Mouse (Mus musculus) midbrain, embryonic 11.5 days (tissue): ENCODE data around the gene Snx25. TPM values are rescaled to one million over a fixed set of nuclear protein-coding genes. Genes with fewer than 3 reads are reported as not detected.

Experiments used
- ATAC-seq: fragments of 200-750 bp; cut with Nextera tagmentation; 2 replicates; pipeline ENCODE4 v1.8.0; 2017; ENCODE audit warnings: moderate TSS enrichment, moderate library complexity; ENCODE audit not compliant: low FRiP score
- DNase-seq: peaks from one replicate; pipeline ENCODE4 v3.0.0; 2015; ENCODE audit warnings: low spot score; ENCODE audit errors: missing footprints
- H3K27ac ChIP-seq: fragments of 300-500 bp; sonication (generic); 2 replicates; pipeline ENCODE4 v1.5.1; 2014; ENCODE audit warnings: low read depth, low read length
- H3K27me3 ChIP-seq: fragments of 300-500 bp; sonication (generic); 2 replicates; pipeline ENCODE4 v1.6.1; 2014; ENCODE audit warnings: mild to moderate bottlenecking, low read length, moderate library complexity, mixed read lengths; ENCODE audit not compliant: control insufficient read depth, insufficient read depth
- H3K36me3 ChIP-seq: fragments of 300-500 bp; sonication (generic); 2 replicates; pipeline ENCODE4 v1.6.1; 2014; ENCODE audit warnings: mild to moderate bottlenecking, low read length, moderate library complexity, mixed read lengths; ENCODE audit not compliant: control insufficient read depth, insufficient read depth
- H3K4me1 ChIP-seq: fragments of 300-500 bp; sonication (generic); 2 replicates; pipeline ENCODE4 v1.6.1; 2014; ENCODE audit warnings: low read length; ENCODE audit not compliant: control insufficient read depth, insufficient read depth
- H3K4me2 ChIP-seq: fragments of 300-500 bp; sonication (generic); 2 replicates; pipeline ENCODE4 v1.6.1; 2014; ENCODE audit warnings: mild to moderate bottlenecking, moderate library complexity
- H3K4me3 ChIP-seq: fragments of 300-500 bp; sonication (generic); 2 replicates; pipeline ENCODE4 v1.5.1; 2014; ENCODE audit warnings: low read depth, low read length
- H3K9ac ChIP-seq: fragments of 300-500 bp; sonication (generic); 2 replicates; pipeline ENCODE4 v1.6.1; 2014; ENCODE audit warnings: low read length
- H3K9me3 ChIP-seq: fragments of 300-500 bp; sonication (generic); 2 replicates; pipeline ENCODE4 v1.6.1; 2016; ENCODE audit warnings: low read length; ENCODE audit not compliant: control insufficient read depth
- WGBS: fragments of 180-500 bp; shearing (Covaris S2); extraction: QIAGEN DNeasy Blood & Tissue Kit; methylation state at CpG from one replicate; pipeline ENCODE4 v1.1.7; 2014; 5-methylcytosine and 5-hydroxymethylcytosine counted together
- polyA plus RNA-seq: library from polyadenylated mRNA; unstranded; fragments of >200 nt; fragmentation: Nextera tagmentation; extraction: Ambion mirVana; gene quantifications from 2 replicates; pipeline ENCODE4 v1.2.1, GENCODE M21; 2014

The Snx25 gene
- polyA plus RNA-seq: 5.9 and 7.1 TPM in 2 replicates

DNA sequence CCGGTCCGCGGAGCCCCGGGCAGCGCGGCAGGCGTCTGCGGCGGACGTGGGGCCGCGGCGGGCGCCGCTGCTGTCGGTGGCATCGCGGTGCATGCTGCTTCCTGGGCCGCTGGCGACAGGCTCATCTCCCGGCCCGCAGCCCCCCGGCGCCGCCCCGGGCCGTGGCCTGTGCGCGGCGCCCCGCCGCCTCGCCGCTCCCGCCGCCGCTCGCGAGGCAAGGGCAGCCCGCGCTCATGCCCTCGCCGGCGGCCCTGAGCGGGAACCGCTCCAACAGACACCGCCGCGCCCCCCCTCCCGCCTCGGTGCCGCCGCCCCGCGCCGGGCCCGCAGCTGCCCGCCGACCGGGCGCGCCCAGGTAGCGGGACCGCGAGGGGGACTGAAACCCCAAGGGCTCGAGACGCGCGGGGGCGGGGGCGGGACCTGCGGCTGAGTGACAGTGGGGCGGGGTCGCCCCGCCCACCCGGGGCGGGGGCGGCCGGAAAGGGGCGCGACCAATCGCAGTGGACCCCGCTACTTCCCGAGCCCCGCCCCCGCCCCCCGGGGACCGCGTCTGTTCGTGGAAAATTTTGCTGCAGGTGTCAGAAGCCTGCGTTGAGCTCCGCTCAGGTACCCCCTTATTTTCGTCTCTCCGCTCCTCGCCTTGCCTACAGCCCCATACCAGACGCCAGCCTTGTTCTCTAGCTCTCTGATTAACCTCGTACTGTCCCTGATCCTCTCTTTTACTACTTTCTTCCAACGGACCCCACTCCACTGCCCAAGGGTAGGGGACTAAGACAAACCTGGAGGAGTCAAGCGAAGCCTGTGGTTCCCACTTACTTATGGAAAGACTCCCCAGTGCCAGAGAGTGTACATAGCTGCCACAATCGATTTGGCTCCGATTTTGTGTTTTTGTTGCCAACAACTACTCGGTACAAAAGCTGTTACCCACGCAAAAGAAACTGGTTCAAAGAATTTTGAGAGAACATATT is at the start of gene Snx25:
Snx25 (minus strand) TSS at position 96 of the 968 bp plus-strand sequence.
- peaks cover 9% of the 10 kb centered on the region for H3K4me1 ChIP-seq
- ATAC-seq (peak; percentile 90), DNase-seq (peak; percentile 98)
- H3K9ac ChIP-seq: peak within 1 kb of the TSS; percentile 79
- WGBS: 3% methylated on average over 79 of the region's 103 CpGs
- peaks cover 9% of the 10 kb centered on the region for H3K27me3 ChIP-seq
- peak within 1 kb of the TSS; percentile 89 for H3K4me3 ChIP-seq
- H3K9me3 ChIP-seq: no peaks in the 10 kb centered on the region
- H3K4me2 ChIP-seq: peak within 1 kb of the TSS; percentile 92
- H3K27ac ChIP-seq: no peak within 1 kb of the TSS
- no peaks in the 10 kb centered on the region for H3K36me3 ChIP-seq

DNA sequence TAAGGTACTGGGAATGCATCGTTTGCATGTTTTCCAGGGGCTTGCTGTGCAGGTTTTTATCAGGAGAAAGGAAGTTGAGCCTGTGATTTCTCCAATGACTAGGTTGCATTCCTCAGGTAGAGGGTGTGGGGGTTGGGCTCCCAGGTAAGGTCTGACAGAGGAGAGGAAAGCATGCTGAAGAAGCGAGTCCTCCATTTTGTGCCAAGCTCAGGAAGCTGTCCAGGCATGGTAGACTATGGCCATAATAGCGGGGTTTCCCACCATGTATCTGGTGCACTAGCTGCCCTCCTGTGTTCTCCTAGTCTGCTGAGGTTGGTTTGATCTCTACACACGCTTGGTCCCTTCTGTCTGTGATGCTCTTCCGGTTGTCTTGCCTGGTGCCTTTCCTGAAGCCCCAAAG is 45.7 kb upstream of the Snx25 start:
- H3K9me3 ChIP-seq: no peaks in the 10 kb centered on the region
- no peaks in the 10 kb centered on the region for H3K4me1 ChIP-seq
- ATAC-seq (no peak), DNase-seq (no peak)
- H3K4me3 ChIP-seq: no peak overlapping the region
- H3K27ac ChIP-seq: no peak overlapping the region
- H3K4me2 ChIP-seq: no peak overlapping the region
- H3K36me3 ChIP-seq: no peaks in the 10 kb centered on the region
- H3K9ac ChIP-seq: no peak overlapping the region
- WGBS: 91% methylated on average over 5 of the region's 5 CpGs
- no peaks in the 10 kb centered on the region for H3K27me3 ChIP-seq

DNA sequence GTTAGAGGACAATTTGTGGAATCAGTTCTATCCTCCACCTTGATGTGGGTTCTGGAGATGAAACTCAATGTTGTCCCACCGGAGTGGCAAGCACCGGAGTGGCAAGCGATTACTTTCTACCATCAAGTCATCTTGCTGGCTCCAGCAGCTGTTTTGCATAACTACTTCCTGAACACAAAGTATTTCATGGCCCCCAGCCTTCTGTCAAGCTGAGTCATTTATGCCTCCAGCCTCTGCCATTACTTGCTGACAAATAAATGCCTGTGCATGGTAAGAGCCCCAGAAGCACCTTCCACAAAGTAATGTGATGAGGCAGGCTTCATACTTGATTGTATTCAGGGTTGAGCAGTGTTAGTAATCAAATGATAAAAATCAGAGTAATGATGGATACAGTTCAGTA is 44.9 kb upstream of the Snx25 start:
- H3K27ac ChIP-seq: no peak overlapping the region
- ATAC-seq: no peak
- no peak overlapping the region for H3K4me2 ChIP-seq
- H3K9me3 ChIP-seq: no peaks in the 10 kb centered on the region
- H3K4me3 ChIP-seq: no peak overlapping the region
- no peak overlapping the region for H3K9ac ChIP-seq
- no peaks in the 10 kb centered on the region for H3K36me3 ChIP-seq
- no peaks in the 10 kb centered on the region for H3K27me3 ChIP-seq
- no peak for DNase-seq
- WGBS: 94% methylated on average over 3 of the region's 3 CpGs
- H3K4me1 ChIP-seq: no peaks in the 10 kb centered on the region

DNA sequence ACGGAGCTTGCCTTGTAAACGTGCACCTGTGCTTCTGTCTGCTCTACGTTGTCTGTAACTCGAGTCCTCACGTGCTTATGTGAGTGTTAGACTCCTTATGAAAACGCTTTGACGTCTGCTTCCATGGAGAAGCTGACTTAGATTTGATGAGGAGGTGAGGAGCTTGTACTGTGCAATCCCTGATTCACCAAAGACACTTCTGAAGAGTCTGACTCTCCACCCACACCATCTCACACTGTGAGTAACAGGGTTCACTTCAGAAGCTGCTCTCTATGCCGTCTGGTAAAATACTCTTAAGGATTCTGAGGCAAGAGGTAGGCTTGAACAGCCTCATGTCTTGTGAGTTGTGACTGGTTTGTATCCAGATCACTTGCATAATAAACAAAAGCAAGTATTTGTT is 41.1 kb upstream of the Snx25 start:
- Histone ChIP-seq H3K36me3 (no peaks in the 10 kb centered on the region), H3K9ac (no peak overlapping the region), H3K4me3 (no peak overlapping the region), H3K9me3 (no peaks in the 10 kb centered on the region), H3K27ac (no peak overlapping the region), H3K4me1 (no peaks in the 10 kb centered on the region), H3K4me2 (no peak overlapping the region), H3K27me3 (no peaks in the 10 kb centered on the region)
- 91% methylated on average over 8 of the region's 8 CpGs for WGBS
- ATAC-seq (no peak), DNase-seq (no peak)

DNA sequence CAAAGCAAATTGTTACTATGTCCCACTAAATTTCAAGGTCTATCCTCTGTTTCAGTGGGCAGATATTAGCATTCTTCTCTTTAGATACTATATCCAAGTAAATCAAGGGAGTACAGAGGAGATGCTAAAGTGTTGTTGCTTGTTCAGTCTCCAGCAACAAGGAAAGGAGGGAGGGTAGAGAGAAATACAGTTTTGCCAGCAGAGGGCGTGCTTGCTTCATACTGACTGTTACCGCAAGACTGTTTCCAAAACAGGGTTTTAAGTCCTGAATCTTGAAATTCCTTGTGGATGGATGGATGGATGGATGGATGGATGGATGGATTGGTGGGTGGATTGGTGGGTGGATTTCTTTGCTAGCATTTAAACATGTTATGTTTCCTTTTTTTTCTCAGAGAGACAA is 33.4 kb upstream of the Snx25 start:
- no peaks in the 10 kb centered on the region for H3K9me3 ChIP-seq
- DNase-seq: peak; percentile 92
- ATAC-seq: no peak
- H3K27ac ChIP-seq: no peak overlapping the region
- H3K9ac ChIP-seq: no peak overlapping the region
- no peak overlapping the region for H3K4me2 ChIP-seq
- no peaks in the 10 kb centered on the region for H3K36me3 ChIP-seq
- H3K4me3 ChIP-seq: no peak overlapping the region
- WGBS: 9% methylated on average over 2 of the region's 2 CpGs
- no peaks in the 10 kb centered on the region for H3K4me1 ChIP-seq
- no peaks in the 10 kb centered on the region for H3K27me3 ChIP-seq

DNA sequence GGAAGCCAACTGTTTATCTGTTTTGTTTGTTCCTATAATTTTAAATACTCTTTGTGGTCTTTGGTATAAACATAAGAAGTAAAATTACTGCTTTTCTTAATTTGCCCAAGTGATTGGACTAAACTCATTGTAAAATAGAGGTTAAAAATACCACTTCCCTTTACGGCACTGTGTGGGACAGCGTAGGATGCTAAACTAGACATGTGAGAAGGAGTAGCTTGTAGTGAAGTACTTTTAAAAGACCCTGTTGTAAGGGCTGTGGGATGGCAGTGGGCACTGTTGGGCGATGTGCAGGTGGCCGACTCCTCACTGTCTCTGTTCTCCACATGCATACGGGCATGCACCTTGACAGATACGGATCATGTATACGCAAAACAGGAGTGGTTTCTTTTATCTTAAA is 28.2 kb upstream of the Snx25 start:
- 94% methylated on average over 7 of the region's 7 CpGs for WGBS

DNA sequence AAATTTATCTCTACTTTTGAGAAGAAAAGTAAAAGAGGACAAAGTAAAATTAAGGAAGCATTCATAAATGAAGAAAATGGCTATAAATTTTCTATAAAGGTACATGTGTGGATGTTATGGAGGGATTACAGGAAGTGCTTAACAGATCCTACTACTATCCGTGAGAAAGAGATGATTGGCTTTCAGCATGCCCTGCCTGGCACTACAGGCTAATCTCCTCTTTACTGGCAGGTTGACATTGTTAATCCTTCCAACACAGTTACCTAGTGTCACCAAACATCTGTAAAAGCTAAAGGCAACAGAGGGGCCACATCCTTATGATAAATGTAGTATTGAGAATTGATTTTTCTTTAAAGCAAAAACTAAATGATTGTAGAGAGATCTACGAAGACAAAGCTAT is 21.7 kb upstream of the Snx25 start:
- DNase-seq (no peak), ATAC-seq (no peak)
- no peak overlapping the region for H3K4me3 ChIP-seq
- WGBS: 78% methylated on average over 2 of the region's 2 CpGs
- H3K9me3 ChIP-seq: no peaks in the 10 kb centered on the region
- no peaks in the 10 kb centered on the region for H3K27me3 ChIP-seq
- H3K4me1 ChIP-seq: no peaks in the 10 kb centered on the region
- H3K27ac ChIP-seq: no peak overlapping the region
- H3K36me3 ChIP-seq: 0 out of 2 replicates have a peak, but pooled peaks cover 2% of the 10 kb centered on the region
- H3K4me2 ChIP-seq: no peak overlapping the region
- H3K9ac ChIP-seq: no peak overlapping the region

More for the DNA sequence above, 28.2 kb upstream of the Snx25 start:
- H3K4me2 ChIP-seq: no peak overlapping the region
- DNase-seq (no peak), ATAC-seq (no peak)
- H3K4me3 ChIP-seq: no peak overlapping the region
- H3K4me1 ChIP-seq: no peaks in the 10 kb centered on the region
- H3K27me3 ChIP-seq: no peaks in the 10 kb centered on the region
- no peak overlapping the region for H3K9ac ChIP-seq
- no peak overlapping the region for H3K27ac ChIP-seq
- no peaks in the 10 kb centered on the region for H3K9me3 ChIP-seq
- no peaks in the 10 kb centered on the region for H3K36me3 ChIP-seq

DNA sequence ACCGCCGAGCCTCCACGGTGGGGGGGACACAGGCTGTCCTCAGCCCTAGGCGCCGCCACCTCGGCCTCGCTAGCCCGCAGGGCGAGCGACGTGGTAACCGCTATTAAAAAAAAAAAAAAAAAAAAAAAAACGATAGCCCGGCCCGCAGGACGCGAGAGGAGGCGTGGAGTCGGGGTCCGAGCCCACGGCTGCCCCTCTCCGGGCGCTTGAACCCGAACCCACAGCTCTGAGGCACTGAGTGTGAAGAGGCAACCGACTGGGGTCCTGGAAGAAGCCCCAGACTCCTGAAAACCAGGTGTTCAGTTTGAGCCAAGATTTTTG is 11.9 kb upstream of the Snx25 start:
- no peaks in the 10 kb centered on the region for H3K27me3 ChIP-seq
- no peaks in the 10 kb centered on the region for H3K36me3 ChIP-seq
- WGBS: under 1% methylated on average over 24 of the region's 25 CpGs
- peak overlapping the region; percentile 55 for H3K4me3 ChIP-seq
- peak overlapping the region; percentile 71; the same call in 1 of the 2 replicates for H3K27ac ChIP-seq
- no peak for DNase-seq
- no peaks in the 10 kb centered on the region for H3K9me3 ChIP-seq
- ATAC-seq: no peak; the same call in 1 of the 2 replicates
- H3K4me1 ChIP-seq: peaks cover 12% of the 10 kb centered on the region
- H3K4me2 ChIP-seq: peak overlapping the region; percentile 53
- peak overlapping the region; percentile 83 for H3K9ac ChIP-seq
